Mouse (Mus musculus) naive thymus-derived CD4-positive, alpha-beta T cell, adult 5 months (primary cell): ENCODE measurements around the gene Clk4. TPM values are rescaled to one million over a fixed set of nuclear protein-coding genes. Genes with fewer than 3 reads are reported as not detected.

Experiments used
- polyA plus RNA-seq: library from polyadenylated mRNA; unstranded; fragments of 100-300 nt; shearing (Covaris generic); gene quantifications from one replicate; pipeline ENCODE4 v1.2.1, GENCODE M21; 2017

The Clk4 gene
- polyA plus RNA-seq, result 312 TPM

DNA sequence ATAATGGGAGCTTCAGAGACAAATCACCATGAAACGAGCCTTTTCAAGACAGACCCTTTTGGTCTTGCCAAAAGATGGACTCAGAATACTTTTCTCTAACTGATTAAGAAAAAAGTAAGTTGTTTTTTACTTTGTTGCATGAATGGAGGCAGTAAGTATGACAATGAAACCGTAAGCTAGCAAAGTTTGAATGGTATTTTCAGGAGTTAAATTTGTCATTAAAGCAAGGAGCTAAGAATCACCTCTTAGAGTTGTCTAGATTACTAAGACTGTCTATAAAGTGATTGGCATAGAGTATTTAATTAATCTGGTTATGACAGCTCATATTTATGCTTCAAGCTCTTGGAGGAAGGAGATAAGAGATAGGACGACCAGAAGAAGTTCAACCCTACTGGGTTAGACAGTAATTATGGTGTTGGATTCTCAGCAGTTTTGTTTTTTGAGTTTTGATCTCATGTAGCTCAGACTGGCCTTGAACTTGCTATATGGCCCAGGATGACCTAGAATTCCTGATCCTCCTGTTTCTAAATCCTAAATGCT lies at the start of gene Clk4:
TSS of gene Clk4 (plus strand) at position 51 of the 540 bp plus-strand sequence.

DNA sequence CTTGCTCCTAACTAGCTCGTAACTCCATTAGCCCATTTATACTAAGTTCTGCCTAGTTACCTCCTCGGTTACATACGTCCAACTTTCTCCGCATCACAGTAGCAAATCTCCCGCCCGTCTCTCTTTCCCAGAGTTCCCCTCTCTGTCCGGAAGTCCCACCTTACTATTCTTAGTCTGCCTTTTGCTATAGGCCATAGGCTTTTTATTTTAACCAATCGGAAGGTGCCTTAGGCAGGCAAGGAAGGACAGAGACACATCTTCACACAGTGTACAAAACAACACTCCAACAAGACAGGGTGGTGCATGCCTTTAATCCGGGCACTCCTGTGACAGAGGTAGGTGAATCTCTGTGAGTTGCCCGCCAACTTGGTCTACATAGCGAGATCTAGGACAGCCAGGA lies 41.2 kb upstream of the Clk4 start, which contains the start of gene Gm12569:
TSS of gene Gm12569 (plus strand) at position 166 of the 400 bp plus-strand sequence.

DNA sequence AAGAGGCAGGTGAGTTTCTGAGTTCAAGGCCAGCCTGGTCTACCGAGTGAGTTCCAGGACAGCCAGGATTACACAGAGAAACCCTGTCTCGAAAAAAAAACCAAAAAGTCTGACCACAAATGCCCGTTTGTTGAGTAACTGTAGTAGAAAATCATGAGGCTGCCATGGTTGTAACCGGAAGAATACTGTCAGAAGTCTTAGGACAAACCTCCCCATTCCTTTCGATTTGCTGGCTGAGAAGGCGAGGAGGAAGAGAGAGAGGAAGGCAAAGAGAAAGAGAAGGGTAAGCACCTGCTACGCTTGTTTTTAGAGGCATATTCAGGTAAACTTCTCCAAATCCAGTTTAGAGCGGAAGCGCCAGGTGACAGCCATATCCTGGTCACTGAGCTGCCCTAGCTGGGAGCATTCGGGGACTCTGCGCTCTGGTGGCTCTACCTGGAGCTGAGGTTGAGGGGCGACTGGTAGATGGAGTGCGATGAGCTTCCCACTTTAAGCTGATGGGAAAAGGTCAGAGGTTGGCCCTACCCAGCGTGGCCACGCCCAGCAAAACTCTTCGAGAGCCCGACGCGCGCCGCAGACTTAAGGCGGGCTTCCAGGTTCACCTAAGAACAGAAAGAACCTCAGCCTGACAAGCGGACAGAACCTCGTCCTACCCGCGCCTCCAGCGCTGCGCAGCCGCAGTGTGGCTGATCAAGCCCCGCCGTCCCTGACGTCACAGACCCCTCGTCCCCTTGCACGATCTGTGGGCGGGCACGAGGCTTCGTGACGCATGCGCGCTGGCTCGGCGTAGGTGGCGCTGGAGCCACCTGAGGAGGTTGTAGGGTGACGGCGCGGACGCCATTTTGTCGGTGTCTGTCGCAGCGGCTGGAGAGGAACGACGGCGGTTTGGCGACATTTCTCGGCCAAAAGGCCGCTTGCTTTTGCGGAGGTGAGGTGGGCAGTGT lies 1.1 kb downstream of the Clk4 start, which contains the start of gene BC049762:
TSS of gene BC049762 (minus strand) at position 705 of the 944 bp plus-strand sequence.

DNA sequence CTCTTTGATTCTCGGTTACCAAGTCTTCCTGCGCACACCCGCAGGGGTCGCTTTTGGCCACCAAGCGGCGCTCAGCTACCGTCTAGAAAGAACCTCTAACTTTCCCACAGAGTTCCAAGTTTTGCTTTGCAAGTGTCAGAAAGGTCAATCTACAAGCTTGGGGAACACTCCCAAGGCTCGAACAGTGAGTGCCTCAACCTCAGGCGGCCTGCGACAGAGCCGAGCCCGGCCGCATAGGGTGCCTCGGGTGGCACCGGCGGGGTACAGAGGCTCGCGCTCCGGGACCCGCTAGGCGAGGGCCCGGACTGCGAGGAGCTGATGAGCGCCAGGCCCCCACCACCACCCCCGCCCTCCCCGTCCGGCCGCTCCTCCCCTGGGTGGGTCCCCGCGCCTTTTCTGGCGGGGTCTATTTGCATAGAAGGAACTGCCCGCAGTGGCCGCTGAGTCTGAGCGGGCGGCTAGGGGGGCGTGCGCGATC lies 28.1 kb downstream of the Clk4 start, which contains the start of gene Col23a1:
TSS of gene Col23a1 (plus strand) at position 357 of the 478 bp plus-strand sequence.

Other genes with a start within 250 kb of the Clk4 start
- gene Olfr54, start 247.5 kb upstream of the Clk4 start, polyA plus RNA-seq, result not detected
- gene Olfr1375, start 213.6 kb upstream of the Clk4 start, polyA plus RNA-seq, result not detected
- gene Zfp354a, start 202.5 kb upstream of the Clk4 start, polyA plus RNA-seq, result not detected
- not detected for gene Gm12569, start 41.3 kb upstream of the Clk4 start, polyA plus RNA-seq
- not detected for gene BC049762, start 1.3 kb downstream of the Clk4 start, polyA plus RNA-seq
- not detected for gene Col23a1, start 28.2 kb downstream of the Clk4 start, polyA plus RNA-seq